Mouse (Mus musculus) forebrain, embryonic 12.5 days (tissue): ENCODE measurements around the gene Lhfp. TPM values are rescaled to one million over a fixed set of nuclear protein-coding genes. Genes with fewer than 3 reads are reported as not detected.
"Not testable (repeated sequence)": the region's sequence is repeated elsewhere in the genome, so short reads cannot be mapped to it uniquely, and the experiment has no call there.

ENCODE experiments used
- ATAC-seq: fragments of 200-750 bp; cut with Nextera tagmentation; 2 replicates; pipeline ENCODE4 v1.8.0; 2017; ENCODE audit warnings: moderate TSS enrichment; ENCODE audit not compliant: low FRiP score
- H3K27ac ChIP-seq: fragments of 300-500 bp; sonication (generic); 2 replicates; pipeline ENCODE4 v1.5.1; 2016; ENCODE audit warnings: mild to moderate bottlenecking
- H3K27me3 ChIP-seq: fragments of 300-500 bp; sonication (generic); 2 replicates; pipeline ENCODE4 v1.6.1; 2016; ENCODE audit warnings: mild to moderate bottlenecking
- H3K36me3 ChIP-seq: fragments of 300-500 bp; sonication (generic); replicated peaks from 2 replicates; pipeline ENCODE4 v1.6.1; 2016; ENCODE audit warnings: mild to moderate bottlenecking
- H3K4me1 ChIP-seq: fragments of 300-500 bp; sonication (generic); 2 replicates; pipeline ENCODE4 v1.6.1; 2016
- H3K4me2 ChIP-seq: fragments of 300-500 bp; sonication (generic); 2 replicates; pipeline ENCODE4 v1.6.1; 2016; ENCODE audit warnings: mild to moderate bottlenecking, moderate library complexity
- H3K4me3 ChIP-seq: fragments of 300-500 bp; sonication (generic); replicated peaks from 2 replicates; pipeline ENCODE4 v1.5.1; 2016; ENCODE audit warnings: mild to moderate bottlenecking
- H3K9ac ChIP-seq: fragments of 300-500 bp; sonication (generic); 2 replicates; pipeline ENCODE4 v1.6.1; 2016; ENCODE audit warnings: mild to moderate bottlenecking
- H3K9me3 ChIP-seq: fragments of 300-500 bp; sonication (generic); 2 replicates; pipeline ENCODE4 v1.6.1; 2016
- WGBS: fragments of 180-500 bp; shearing (Covaris S2); methylation state at CpG from one replicate; pipeline ENCODE4 v1.1.7; 2016; 5-methylcytosine and 5-hydroxymethylcytosine counted together
- polyA plus RNA-seq: library from polyadenylated mRNA; unstranded; fragments of >200 nt; fragmentation: Nextera tagmentation; extraction: Ambion mirVana; gene quantifications from 2 replicates; pipeline ENCODE4 v1.2.1, GENCODE M21; 2016

Lhfp gene
- polyA plus RNA-seq, 1 experiment from 2014 or later: 33.4 TPM

DNA sequence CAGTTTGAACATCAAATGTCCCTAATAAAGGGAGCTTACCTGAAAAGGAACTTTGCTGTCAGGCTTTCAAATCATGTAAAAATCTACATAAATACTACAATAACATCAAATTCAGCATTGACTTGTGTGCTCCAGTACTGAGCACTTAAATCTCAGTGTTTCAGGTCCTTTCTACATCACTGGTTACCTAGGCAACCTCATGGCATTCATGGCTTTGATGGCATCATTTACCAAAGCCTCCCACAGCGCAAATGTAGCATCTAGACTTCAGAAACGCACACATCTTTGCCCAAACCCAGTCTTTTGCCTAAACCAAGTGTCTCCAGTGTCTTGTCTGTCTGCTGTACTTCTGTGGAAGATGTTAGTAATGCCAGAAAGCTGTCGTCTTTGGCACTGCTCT lies 225.7 kb downstream of the Lhfp start:
- no peak for ATAC-seq
- no peak overlapping the region for H3K9ac ChIP-seq
- H3K4me2 ChIP-seq: no peak overlapping the region
- no peaks in the 10 kb centered on the region for H3K27me3 ChIP-seq
- no peak overlapping the region for H3K27ac ChIP-seq
- no peaks in the 10 kb centered on the region for H3K36me3 ChIP-seq
- no peak overlapping the region for H3K4me3 ChIP-seq
- H3K9me3 ChIP-seq: no peaks in the 10 kb centered on the region
- peaks cover 8% of the 10 kb centered on the region for H3K4me1 ChIP-seq
- WGBS: 58% methylated on average over 3 of the region's 3 CpGs

GRCm38 (mm10) chr3:53273220-53273619 lies 231.9 kb downstream of the Lhfp start:
- H3K27me3 ChIP-seq: no peaks in the 10 kb centered on the region
- no peak overlapping the region for H3K4me3 ChIP-seq
- H3K4me2 ChIP-seq: no peak overlapping the region
- 83% methylated on average over 3 of the region's 3 CpGs for WGBS
- H3K36me3 ChIP-seq: no peaks in the 10 kb centered on the region
- H3K27ac ChIP-seq: no peak overlapping the region
- H3K9ac ChIP-seq: no peak overlapping the region
- no peak for ATAC-seq
- no peaks in the 10 kb centered on the region for H3K4me1 ChIP-seq
- no peaks in the 10 kb centered on the region for H3K9me3 ChIP-seq

GRCm38 (mm10) chr3:53277993-53278392 lies 236.7 kb downstream of the Lhfp start:
- H3K4me2 ChIP-seq: no peak overlapping the region

GRCm38 (mm10) chr3:53282005-53282404 lies 240.7 kb downstream of the Lhfp start:
- not testable (repeated sequence) for H3K27me3 ChIP-seq, H3K36me3 ChIP-seq, H3K4me1 ChIP-seq, H3K4me3 ChIP-seq, H3K4me2 ChIP-seq, H3K27ac ChIP-seq, ATAC-seq, H3K9me3 ChIP-seq, H3K9ac ChIP-seq
- 64% methylated on average over 3 of the region's 3 CpGs for WGBS

More at GRCm38 (mm10) chr3:53277993-53278392, 236.7 kb downstream of the Lhfp start:
- no peak for ATAC-seq
- no peaks in the 10 kb centered on the region for H3K9me3 ChIP-seq
- H3K36me3 ChIP-seq: no peaks in the 10 kb centered on the region
- H3K4me1 ChIP-seq: no peaks in the 10 kb centered on the region
- no peak overlapping the region for H3K27ac ChIP-seq
- whole genome bisulfite sequencing: 90% methylated on average over 2 of the region's 2 CpGs
- H3K27me3 ChIP-seq: no peaks in the 10 kb centered on the region
- H3K4me3 ChIP-seq: no peak overlapping the region
- no peak overlapping the region for H3K9ac ChIP-seq

DNA sequence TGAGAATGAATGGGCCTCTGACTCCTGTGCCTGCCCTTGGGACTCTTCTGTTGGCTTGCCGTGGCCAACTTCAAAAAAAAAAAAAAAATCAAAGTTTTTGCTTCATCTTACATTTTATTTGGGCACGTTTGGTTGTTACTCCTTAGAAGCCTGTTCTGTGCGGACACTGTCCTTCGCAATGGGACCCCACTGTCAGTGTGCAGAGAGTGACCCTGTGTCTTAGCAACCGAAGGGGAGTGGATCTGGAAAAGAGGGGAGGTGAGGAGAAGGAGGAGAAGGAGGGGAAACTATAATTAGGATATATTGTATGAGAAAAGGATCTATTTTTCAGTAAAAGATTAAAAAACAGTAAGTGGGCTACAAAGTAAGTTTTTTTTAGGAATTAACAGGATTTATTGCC lies 242.7 kb downstream of the Lhfp start:
- H3K36me3 ChIP-seq: no peaks in the 10 kb centered on the region
- WGBS: 91% methylated on average over 5 of the region's 5 CpGs
- no peak for ATAC-seq

GRCm38 (mm10) chr3:53284471-53285177 lies 243.3 kb downstream of the Lhfp start:
- 87% methylated on average over 13 of the region's 13 CpGs for WGBS
- H3K27ac ChIP-seq: no peak overlapping the region
- no peak overlapping the region for H3K4me2 ChIP-seq
- no peak overlapping the region for H3K4me3 ChIP-seq
- ATAC-seq: no peak
- H3K27me3 ChIP-seq: 0 out of 2 replicates have a peak, but pooled peaks cover 5% of the 10 kb centered on the region
- H3K4me1 ChIP-seq: no peaks in the 10 kb centered on the region
- H3K9me3 ChIP-seq: no peaks in the 10 kb centered on the region
- H3K9ac ChIP-seq: no peak overlapping the region
- no peaks in the 10 kb centered on the region for H3K36me3 ChIP-seq

More for the DNA sequence above, 242.7 kb downstream of the Lhfp start:
- Histone ChIP-seq H3K27me3 (0 out of 2 replicates have a peak, but pooled peaks cover 5% of the 10 kb centered on the region), H3K4me2 (no peak overlapping the region), H3K9ac (no peak overlapping the region), H3K4me3 (no peak overlapping the region), H3K4me1 (no peaks in the 10 kb centered on the region), H3K9me3 (no peaks in the 10 kb centered on the region), H3K27ac (no peak overlapping the region)

GRCm38 (mm10) chr3:53288662-53289061 lies 247.3 kb downstream of the Lhfp start:
- 67% methylated on average over 9 of the region's 9 CpGs for WGBS
- Histone ChIP-seq H3K27me3 (0 out of 2 replicates have a peak, but pooled peaks cover 5% of the 10 kb centered on the region), H3K27ac (no peak overlapping the region), H3K4me3 (no peak overlapping the region), H3K9me3 (no peaks in the 10 kb centered on the region), H3K36me3 (no peaks in the 10 kb centered on the region), H3K4me1 (no peaks in the 10 kb centered on the region), H3K9ac (no peak overlapping the region), H3K4me2 (no peak overlapping the region)
- ATAC-seq: no peak

DNA sequence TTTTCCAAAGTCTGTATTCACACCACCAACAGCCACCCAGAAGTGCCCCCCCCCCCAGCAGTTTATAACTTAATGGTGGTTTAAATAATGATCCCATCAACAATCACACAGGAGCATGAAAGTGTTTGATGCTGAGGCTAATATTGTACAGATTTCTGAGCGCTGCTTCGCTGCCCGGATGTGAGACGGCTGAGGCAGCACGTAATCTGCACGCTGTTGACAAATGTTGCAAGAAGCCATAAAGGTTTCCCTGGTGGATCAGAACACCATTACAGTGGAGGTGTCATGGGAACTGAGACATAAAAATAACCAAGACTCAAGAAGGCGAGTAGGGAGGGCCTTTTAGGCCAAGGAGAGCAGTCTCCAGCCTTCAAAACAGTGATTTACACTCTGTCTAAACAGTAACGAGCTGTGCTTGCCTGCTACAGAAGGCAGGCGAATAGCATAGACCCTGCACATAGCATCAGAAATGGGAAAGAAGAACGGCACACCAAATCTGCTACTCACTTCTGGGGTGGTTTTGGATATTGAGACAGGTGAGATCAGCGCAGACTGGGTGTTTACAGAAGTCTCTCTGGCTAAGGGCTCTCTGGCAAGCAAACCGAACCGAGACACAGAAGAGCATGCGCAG lies 248.4 kb downstream of the Lhfp start:
- Histone ChIP-seq H3K36me3 (no peaks in the 10 kb centered on the region), H3K9me3 (no peaks in the 10 kb centered on the region), H3K4me3 (no peak overlapping the region), H3K4me1 (peaks cover 1% of the 10 kb centered on the region; the same call in 1 of the 2 replicates), H3K27ac (no peak overlapping the region), H3K27me3 (0 out of 2 replicates have a peak, but pooled peaks cover 5% of the 10 kb centered on the region), H3K9ac (no peak overlapping the region), H3K4me2 (no peak overlapping the region)
- 79% methylated on average over 14 of the region's 14 CpGs for WGBS
- no peak for ATAC-seq

- no peak overlapping the region for H3K27ac ChIP-seq
- no peak overlapping the region for H3K4me2 ChIP-seq
- H3K36me3 ChIP-seq: no peaks in the 10 kb centered on the region
- no peak overlapping the region for H3K9ac ChIP-seq
- no peak for ATAC-seq
- 97% methylated on average over 3 of the region's 3 CpGs for WGBS
- H3K27me3 ChIP-seq: 0 out of 2 replicates have a peak, but pooled peaks cover 5% of the 10 kb centered on the region
- H3K4me3 ChIP-seq: no peak overlapping the region
- peaks cover 3% of the 10 kb centered on the region; the same call in 1 of the 2 replicates for H3K4me1 ChIP-seq
- no peaks in the 10 kb centered on the region for H3K9me3 ChIP-seq
Observed at GRCm38 (mm10) chr3:53291185-53291584, 249.9 kb downstream of the Lhfp start.

- H3K9me3 ChIP-seq: no peaks in the 10 kb centered on the region
- no peaks in the 10 kb centered on the region for H3K36me3 ChIP-seq
- 92% methylated on average over 1 of the region's 1 CpGs for WGBS
- 0 out of 2 replicates have a peak, but pooled peaks cover 5% of the 10 kb centered on the region for H3K27me3 ChIP-seq
- no peak overlapping the region for H3K9ac ChIP-seq
- ATAC-seq: no peak
- H3K27ac ChIP-seq: no peak overlapping the region
- H3K4me1 ChIP-seq: peaks cover 3% of the 10 kb centered on the region; the same call in 1 of the 2 replicates
- no peak overlapping the region for H3K4me3 ChIP-seq
- no peak overlapping the region for H3K4me2 ChIP-seq
Observed at GRCm38 (mm10) chr3:53291945-53292344, 250.6 kb downstream of the Lhfp start.

DNA sequence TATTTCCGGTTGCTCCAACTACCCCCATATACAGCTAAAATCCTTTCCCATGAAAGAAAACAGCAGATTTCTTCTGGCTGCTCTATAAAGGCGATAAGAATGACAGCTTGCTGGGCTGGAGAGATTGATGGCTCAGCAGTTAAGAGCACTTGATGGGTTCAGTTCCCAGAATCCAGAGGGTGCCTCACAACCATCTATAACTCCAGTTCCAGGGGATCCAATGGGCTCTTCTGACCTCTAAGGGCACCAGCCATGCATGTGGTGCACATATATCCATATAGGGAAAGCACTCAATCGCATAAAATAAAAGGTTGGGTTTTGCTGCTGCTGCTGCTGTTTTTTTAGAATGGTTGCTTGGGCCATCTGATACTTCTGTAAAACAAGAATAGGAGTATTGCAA lies 251.1 kb downstream of the Lhfp start:
- H3K27me3 ChIP-seq: 0 out of 2 replicates have a peak, but pooled peaks cover 5% of the 10 kb centered on the region
- H3K36me3 ChIP-seq: no peaks in the 10 kb centered on the region
- no peak for ATAC-seq
- no peak overlapping the region for H3K27ac ChIP-seq
- H3K4me2 ChIP-seq: no peak overlapping the region
- WGBS: 84% methylated on average over 3 of the region's 3 CpGs
- H3K9ac ChIP-seq: no peak overlapping the region
- H3K4me1 ChIP-seq: peaks cover 3% of the 10 kb centered on the region; the same call in 1 of the 2 replicates
- no peaks in the 10 kb centered on the region for H3K9me3 ChIP-seq
- no peak overlapping the region for H3K4me3 ChIP-seq

- Histone ChIP-seq H3K4me3 (no peak overlapping the region), H3K27ac (no peak overlapping the region), H3K4me1 (peaks cover 3% of the 10 kb centered on the region; the same call in 1 of the 2 replicates), H3K9ac (no peak overlapping the region), H3K4me2 (no peak overlapping the region), H3K36me3 (no peaks in the 10 kb centered on the region), H3K9me3 (no peaks in the 10 kb centered on the region), H3K27me3 (0 out of 2 replicates have a peak, but pooled peaks cover 5% of the 10 kb centered on the region)
- no peak for ATAC-seq
- 90% methylated on average over 4 of the region's 4 CpGs for WGBS
Observed at GRCm38 (mm10) chr3:53292979-53293378, 251.7 kb downstream of the Lhfp start.
